Mouse (Mus musculus) right cerebral cortex, adult 18-20 months (tissue): Measurements from ENCODE around the gene Amigo2.

Experiments
- DNase-seq: peaks from one replicate; pipeline ENCODE4 v3.0.0; 2022; ENCODE audit warnings: mixed read lengths

Gene Amigo2

DNA sequence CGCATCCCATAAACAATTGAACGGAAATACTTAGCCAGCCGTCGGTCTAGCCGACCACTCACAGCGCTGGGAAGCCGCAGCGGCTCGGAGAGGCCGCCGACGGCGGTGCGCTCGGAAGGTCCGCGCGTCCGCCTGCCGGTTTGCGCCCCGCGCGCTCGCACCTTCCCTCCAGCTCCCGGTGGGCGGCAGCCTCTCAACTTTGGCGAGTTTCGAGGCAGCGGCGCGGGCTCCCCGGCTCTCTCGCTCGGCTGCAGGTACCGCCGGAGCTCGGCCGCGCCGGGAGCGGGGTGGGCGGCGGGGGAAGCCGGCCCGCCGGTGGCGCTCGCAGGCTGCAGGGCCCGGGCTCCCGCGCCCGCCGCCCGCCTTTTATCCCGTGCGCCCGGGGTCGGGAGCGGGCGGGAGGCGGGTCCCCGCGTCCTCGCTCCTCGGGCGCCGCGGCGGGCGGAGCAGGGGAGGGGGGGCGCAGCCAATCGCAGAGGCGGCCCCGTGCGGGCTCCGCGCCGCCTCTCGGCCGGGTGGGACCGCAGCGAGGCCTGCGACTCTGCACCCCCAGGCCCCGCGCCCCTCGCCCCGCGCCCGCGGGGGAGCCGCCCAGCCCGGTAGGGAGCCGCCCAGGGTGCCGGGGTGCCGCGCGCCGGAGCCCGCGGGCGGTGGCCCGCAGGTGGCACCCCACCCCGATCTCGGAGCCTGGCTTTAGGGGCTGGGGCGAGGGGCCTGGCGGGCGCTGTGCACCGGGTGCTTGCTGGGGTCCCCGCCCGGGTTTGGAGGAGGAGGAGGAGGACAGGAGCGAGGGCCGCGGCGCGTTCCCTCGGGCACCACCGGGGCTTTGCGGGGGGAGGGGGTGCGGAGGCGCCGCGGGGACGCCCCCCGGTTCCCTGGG lies at the start of gene Amigo2, which contains the start of gene Pced1b:
TSS of gene Amigo2 (minus strand) at position 377 of the 880 bp plus-strand sequence.
TSS of gene Pced1b (plus strand) at position 197 of the 880 bp plus-strand sequence.
- DNase-seq = peak; percentile 33

DNA sequence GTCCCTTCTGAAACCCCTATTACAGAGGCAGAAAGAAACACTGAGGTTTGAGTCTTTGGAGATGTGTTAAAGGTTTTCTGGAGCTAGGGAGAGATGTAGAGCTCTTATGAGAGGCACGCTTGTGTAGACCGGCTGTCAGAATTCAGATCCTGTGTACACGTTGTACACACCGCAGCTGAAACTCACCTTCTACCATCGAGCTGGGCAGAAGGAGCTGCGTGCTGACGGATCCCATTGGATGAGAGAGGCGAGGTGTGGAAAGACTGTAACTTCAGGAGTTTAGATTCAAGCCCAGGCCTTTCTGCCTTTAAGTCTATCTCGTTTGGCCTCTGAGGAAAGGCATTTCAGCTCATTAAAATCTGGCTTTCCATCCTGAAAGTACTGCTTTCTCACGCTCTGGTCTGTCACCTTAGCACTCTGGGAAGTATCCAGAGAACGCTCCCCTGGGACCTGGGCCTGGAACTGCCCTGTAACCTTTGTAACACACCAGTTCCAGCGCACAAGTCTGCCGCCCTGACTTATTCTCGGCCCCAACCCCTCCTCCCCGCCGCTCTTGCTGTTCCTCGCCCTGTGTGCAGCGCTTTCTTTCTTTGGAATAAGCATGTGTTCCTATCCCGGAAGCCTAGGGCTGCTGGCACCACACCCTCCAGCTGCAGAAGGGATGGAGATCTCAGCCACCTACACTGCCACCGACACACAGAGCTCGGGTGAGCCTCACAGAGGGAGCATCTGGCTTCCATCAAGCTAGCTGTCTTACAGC lies 44.4 kb upstream of the Amigo2 start:
- peak; percentile 79 for DNase-seq

DNA sequence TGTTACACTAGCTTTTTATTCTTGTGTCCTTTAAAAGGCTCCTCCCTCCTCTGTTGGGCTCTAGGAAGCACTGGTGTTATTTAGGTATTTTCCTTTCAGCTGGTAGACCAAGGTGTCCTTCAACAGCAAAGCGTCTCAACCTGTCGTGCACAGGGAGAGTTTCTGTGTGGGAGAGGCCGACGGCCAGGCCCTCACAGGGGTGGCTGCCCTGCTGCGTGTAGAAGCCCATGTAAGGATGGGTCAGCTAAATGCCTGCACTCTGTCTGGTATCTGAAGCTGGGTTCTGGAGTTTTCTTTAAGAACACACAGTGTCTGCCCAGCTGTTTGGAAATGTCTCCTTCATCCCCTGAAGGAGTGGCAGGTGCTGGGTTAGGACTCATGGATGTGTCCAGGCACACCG lies 43.3 kb upstream of the Amigo2 start:
- no peak for DNase-seq

DNA sequence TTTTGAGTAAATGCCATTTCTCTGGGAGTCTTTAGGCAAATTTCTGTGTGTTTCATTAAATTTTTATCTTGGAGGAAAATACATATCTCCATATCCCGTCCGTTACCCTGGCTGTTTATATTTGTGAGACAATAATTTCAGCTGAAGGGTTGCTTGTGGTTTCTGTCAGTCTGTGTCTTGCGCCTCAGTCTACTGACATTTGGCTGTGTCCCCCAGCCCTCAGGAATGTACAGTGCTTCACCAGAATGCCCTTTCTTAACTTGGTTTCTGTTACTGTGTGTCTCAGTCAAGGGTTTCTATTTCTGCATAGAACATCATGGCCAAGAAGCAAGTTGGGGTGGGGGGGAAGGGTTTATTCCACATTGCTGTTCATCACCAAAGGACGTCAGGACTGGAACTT lies 42.1 kb upstream of the Amigo2 start:
- no peak for DNase-seq

DNA sequence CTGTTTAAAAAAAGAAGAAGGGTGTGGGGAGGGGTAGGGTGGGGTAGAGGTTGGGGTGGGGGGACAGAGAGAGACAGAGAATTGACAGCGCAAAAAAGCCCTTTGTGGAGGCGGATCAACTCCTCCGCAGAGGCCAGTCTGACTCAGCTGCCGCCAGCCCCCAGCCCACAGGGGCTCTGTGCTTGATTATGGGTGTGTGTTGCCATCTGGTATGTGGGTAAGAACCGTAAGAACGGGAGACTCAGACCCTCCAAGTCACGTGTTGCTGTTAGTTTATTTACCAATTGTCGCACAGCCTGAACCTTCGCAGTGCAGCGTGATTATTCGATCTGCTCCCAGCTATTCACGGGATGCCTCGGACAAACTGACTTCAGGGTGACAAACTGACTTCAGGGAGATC lies 41.6 kb upstream of the Amigo2 start:
- DNase-seq = peak; percentile 13

DNA sequence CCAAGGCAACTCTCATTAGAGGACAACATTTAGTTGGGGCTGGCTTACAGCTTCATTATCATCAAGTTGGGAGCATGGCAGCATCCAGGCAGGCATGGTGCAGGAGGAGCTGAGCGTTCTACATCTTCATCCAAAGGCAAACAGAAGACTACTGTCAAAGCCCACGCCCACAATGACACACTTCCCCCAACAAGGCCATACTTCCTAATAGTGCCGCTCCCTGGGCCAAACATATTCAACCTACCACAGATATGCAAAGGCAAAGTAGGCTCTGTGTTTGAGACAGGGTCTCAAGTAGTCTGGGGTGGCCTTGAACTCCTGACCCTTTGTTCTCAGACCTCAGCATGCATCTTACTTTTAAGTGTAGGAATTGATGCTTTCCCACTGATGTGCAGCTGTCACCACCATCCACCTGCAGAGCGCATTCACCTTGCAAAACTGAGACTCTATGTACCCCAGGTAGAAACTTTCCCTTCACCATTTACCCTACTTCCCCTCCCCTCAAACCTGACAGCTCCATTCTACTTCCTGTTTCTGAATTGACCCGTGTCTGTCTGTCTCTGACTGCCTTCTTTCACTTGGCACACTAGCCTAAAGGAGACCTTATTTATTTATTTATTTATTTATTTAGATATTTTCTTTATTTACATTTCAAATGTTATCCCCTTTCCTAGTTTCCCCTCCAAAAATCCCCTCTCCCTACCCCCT lies 40.5 kb upstream of the Amigo2 start:
- no peak for DNase-seq

DNA sequence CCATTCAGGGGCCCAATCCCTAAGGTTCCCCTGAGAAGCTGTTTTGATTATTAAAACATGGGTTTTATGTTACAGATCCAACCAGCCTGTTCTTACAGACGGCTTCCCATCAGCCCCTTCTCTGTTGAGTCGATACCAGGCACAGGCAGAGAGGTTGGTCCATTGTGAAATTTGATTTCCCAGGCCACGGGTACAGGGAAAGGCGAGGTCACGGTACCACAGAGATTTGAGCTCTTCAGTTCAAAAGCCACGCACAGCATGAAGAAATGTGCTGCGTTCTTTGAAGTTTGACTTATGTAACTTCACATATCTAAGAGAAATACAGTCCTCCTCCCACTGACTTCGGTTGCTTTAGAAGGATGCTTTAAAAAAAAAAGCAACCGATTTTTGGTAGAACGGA lies 39.6 kb upstream of the Amigo2 start:
- DNase-seq = no peak

DNA sequence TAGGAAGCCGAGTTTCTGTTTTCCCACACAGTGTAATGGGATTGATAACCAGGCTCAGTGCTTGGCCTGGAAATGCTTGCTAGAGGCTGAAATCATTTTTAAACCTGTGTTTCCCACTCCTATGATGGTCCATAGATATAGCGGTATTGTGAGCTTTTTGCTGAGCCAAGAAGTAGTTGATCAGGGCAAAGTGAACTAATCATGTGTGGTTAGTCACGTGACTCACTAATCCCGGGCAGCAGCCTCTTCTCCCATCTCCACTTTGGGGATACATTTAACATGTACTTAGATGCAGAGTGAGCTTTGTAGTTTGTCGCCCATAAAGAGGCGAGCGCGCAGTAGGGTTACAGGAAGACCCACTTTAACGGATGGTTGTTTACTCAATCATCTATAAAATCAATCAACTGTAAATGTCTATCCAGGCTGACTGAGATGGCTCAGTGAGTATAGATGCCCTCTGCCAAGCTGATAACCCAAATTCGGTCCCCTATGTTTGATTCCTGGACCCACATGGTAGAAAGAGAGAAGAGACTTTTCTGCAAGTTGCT lies 38.7 kb upstream of the Amigo2 start:
- DNase-seq = no peak

DNA sequence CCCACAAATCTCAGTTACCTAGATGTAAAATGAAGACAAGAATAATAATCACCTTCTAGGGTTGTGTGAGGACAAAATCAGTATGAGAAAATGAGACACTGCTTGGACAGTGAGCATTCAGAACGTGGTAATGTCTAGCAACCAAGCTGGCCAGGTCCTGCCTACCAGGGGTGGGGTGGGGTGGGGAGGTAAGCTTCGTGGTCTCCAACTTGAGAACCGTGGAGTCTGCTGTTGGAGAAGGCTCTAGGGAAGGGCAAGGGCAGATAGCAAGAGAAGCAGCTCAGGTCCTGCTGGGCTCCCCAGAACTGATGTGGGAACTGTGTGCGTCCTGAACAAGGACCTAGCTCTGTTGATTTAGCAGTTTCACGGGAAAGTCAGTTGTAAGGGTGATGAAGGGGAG lies 37.1 kb upstream of the Amigo2 start:
- DNase-seq = no peak

DNA sequence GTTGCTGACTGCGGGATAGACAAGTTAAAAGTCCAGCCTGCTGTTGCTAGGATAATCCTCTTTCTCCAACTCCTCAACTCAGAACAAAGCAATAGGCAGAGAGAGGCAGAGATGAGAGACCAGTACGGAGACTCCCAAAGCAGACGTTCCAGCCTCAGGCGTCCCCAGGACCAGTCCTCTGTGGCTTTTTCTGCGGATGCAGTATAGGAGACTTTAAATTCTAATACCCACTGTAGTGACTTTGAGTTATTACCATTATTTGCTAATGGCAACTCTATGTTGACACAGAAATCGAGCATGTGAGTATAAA lies 35.4 kb upstream of the Amigo2 start:
- DNase-seq = no peak

DNA sequence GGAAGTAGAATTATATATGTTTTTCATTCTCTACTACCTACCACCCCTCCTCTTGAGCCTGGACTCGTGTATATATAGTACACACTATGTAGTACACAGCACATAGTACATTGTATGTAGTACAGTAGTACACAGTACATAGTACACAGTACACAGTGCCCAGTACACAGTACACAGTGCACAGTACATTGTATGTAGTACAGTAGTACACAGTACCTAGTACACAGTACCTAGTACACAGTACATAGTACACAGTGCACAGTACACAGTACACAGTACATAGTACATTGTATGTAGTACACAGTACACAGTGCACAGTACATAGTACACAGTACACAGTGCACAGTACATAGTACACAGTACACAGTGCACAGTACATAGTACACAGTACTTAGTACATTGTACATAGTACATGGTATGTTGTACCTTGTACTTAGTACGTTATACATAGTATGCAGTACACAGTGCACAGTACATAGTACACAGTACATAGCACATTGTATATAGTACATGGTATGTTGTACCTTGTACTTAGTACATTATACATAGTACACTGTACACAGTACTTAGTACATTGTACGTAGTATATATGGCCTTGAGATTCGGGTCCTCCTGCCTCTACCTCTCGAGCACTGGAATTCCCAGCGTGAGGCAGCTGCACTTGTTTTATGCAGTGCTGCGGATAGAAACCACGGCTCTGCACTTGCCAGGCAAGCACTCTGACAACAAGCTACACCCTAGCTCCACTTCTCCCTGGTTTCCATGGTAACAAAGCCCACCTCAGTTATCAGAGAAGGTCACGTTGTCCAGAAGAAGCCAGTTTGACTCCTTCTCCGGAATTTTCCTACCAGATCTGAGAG lies 34.9 kb upstream of the Amigo2 start:
- no peak for DNase-seq

DNA sequence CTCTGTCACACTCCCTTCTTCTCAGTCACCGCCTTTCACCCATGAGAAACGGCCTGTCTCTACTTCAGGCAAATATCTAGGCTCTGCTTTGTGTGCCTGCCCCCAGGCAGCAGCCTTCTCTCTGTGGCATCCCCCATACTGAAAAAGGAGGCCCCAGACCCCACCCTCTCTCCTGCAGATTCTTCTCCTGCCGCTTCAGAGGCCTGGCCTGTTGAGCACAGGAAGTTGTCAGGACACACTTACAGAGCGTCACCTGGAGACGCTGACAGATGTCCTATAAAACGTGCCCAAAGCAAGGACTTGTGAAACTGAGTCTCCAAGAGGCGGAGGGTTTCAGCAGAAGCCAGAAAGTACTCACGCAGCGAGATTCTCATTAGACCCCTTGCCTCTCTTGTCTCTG lies 33.7 kb upstream of the Amigo2 start:
- no peak for DNase-seq

DNA sequence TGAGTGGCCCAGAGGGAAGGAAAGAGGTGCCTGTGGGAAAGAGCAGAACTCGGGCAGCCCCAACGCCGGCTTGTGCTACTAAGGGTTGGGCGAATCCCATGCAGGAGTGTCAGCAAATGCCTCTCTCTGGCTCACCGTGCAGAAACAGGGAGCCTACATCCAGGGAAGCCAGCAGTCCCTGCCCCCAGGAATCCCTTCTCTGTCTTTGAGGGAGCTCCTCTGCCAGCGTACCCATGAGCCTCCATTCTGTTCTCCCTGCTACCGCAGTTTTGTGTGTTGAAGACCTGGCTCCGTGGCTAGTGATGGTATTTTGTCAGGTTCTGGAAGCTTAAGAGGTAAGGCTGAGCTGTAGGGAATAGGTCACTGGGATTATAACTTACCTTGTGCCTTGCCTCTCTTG lies 33.0 kb upstream of the Amigo2 start:
- no peak for DNase-seq

DNA sequence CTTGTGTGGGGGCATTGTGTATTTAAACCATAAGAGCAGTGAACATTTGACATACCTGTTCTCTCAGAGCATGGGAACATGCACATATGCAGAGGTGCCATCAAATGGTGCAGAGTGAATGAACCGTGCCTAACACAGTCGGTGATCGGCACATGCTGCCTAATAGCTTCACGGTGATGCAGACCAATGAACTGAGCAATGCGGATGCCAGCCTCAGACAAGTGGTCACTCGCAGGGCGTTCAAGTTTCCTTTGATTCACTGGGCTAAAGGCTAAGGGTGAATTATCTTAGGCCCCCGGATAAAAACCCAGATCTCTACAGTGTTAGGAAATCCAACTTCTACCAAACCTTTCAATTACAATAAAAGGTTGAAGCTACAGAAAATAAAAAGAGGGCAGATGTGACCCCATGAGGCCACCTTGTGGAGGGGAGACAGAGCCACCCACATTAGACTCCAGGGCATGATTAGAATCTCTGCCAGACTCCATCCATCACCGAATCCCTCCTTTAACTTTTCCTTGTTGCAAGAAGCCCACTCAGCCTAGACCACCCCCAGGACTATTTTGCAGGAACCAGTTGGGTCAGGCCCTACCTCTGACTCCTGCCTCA lies 31.4 kb upstream of the Amigo2 start:
- DNase-seq = no peak

DNA sequence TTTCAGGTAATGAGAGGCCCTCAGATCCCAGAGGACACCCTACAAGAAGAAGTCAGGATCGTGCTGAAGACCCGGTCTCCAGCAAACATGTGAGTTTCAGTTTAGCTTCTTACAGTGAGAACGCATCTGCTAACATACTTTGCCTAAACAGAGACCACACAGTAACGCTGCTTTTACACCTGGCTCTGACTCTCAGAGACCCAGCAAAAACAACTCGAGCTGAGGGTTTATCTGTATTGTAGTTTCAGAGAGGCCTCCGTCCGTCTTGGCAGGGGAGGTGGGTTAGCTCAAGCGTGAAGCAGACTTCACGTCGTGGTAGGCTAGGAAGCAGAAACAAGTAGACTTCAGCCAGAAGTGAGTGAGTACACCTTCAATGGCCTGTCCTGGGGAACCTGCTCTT lies 30.2 kb upstream of the Amigo2 start:
- no peak for DNase-seq

DNA sequence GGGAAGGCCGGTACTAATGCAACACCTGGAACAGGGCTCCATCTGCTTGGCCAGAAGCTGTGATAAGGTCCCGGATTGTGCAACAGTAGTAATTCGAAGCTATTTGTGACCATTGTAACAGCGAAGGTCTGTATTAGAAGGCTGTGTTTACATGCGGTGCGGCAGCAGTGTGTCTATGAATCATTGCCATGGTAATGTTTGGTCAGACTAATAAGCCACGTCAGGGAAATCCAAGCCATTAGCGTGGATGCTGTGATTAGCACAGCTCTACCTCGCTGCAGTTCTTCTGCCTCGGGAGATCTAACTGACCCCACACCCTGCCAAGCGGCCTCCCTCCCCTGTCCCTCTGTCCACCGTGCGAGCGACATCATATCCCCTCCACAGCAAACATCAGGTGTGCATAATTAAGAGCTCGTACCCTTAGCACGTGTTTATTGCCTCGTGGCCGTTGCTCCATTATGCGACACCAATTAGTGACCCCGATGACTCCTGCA lies 29.6 kb upstream of the Amigo2 start:
- no peak for DNase-seq

DNA sequence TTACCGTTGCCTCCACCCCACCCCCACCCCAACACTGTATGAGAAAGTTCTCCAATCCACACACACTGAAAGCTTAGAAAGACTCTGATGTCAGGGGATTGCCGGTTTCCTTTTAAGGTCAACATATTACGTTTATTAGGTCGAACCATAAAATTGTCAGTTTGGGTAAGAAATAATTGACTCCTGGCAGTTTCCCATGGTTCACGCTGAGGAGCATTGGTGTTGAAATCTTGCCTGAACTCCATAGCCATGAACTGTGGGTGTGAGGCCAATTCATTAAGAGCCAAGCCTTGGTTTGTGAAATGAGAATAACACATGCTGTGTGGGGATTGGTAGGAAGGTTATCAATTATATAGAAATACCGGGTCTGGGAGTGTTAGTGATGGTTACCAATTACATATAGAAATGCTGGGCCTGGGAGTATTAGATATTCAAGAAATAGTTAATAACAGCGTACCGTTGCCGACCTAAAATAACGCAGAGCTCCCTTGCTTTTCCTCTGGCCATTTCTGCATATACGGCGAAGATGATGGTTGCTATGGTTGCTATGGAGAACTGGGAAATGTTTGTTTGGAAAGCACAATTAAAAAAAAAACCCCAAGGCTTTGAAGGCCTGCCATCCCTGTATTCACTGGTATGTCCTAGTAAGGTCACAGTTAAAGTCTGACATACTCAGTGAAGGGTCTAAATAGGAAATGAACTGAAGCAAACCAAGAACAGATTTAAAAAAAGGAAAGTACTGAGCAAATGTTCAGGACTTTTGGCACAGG lies 28.7 kb upstream of the Amigo2 start:
- DNase-seq = no peak

DNA sequence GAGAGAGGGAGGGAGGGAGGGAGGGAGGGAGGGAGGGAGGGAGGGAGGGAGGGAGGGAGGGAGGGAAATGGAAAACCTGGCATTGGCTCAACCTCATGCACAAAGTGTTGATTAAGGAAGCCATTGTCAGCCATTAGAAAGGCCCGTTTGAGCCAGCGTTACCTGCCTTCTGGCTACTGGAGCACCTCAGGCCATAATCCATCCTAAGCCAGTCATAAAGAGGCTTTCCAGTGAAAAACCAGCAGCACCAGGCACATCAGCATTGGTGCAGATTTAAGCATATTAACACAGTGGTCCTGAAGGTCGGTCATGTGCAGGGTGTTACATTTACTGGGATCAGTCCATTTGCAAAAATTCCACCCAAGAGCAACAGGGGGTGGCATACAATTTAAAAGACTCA lies 25.7 kb upstream of the Amigo2 start:
- DNase-seq = no peak

DNA sequence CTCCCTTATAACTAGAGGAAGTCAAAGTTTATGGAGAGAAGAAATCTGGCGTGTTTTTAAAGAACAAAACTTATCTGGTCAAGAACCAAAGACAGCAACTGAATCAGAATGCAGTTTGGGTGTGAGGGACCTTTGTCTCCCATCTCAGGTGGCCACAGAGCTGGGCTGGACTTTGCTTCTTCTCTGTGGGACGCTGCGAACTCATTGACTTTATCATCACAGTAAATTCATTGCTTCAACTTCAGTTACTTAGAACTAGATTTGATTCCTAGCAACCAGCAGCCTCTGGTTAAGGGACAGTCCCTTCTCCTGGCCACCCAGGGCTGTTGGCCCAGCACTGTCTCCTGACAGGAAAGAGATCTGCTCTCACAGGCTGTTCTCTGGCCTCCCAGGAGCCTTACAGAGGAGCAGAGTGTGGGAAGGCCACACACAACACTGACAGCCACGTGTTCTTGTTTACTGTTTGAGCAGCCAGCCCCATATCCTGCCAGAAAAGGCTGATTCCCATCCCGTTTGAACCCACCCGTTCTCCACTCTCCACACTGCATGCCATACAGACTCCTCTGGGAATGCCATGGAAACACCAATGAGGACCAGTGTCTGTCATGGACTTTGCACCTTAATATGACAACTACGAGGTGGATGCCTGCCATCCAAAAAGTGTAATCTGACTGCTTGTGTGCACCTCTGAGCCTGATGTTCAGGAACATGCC lies 25.1 kb upstream of the Amigo2 start:
- no peak for DNase-seq

DNA sequence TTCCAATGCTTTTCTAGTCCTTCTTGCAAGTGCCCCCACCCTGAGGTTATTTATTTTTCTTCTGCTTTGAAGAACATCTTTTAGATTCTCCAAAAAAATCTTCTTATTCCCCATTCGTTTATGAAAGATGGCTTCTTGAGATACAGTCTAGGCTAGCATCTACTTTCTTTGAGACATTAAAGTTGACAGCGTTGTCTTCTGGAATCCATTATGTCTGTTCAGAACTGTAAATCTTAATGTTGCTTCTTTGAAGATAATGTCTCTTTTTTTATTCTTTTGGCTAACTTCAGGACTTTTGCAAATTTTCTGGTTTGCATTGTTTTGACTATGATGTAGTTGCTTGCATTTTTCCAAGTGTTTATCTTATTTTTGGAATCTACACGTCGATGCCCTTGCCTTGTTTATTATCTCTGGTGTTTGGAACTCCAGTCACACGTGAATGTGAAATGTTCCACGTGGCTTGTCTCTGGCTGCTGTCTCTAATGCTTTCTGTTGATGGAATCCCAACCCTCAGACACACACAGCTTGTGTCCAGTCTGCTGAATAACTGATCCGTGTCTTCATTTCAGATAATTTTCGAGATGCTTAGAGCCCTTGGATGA lies 20.1 kb upstream of the Amigo2 start:
- no peak for DNase-seq
